Mouse (Mus musculus): ENCODE data around the gene Elp1.

The Elp1 gene

DNA sequence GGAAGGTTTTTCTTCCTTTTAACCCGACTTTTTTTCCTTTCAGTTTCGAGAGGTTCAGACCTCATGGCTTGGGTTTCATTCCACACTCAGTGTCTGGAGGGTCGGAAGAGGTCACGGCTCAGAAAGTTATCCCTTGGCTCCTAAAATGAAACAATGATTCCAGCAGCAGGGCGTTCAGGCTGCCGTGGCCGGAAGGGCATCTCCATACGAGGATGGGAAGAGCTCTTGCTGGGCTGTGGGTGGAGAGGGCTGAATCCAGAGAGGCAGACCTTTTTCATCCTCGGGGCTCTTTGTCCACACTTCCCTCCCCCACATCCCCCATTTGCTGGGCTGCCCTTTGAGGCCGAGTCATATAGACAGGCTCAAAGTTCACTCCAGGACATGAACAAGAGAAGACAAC lies 99.9 kb downstream of the Elp1 start:
- peak; percentile 71 for DNase-seq (ENCODE audit: low spot score)
